Mouse (Mus musculus) kidney, embryonic 16.5 days (tissue): ENCODE results near the gene Tmem151b. TPM values are rescaled to one million over a fixed set of nuclear protein-coding genes. Genes with fewer than 3 reads are reported as not detected.

ENCODE experiments used
- ATAC-seq: fragments of 200-750 bp; cut with Nextera tagmentation; 2 replicates; pipeline ENCODE4 v1.8.0; 2017; ENCODE audit warnings: moderate TSS enrichment; ENCODE audit not compliant: low FRiP score, low TSS enrichment
- H3K27ac ChIP-seq: fragments of 300-500 bp; sonication (generic); 2 replicates; pipeline ENCODE4 v1.5.1; 2014; ENCODE audit warnings: low read length
- H3K27me3 ChIP-seq: fragments of 300-500 bp; sonication (generic); 2 replicates; pipeline ENCODE4 v1.6.1; 2014; ENCODE audit warnings: low read length, control low read depth, mixed read lengths; ENCODE audit not compliant: insufficient read depth
- H3K36me3 ChIP-seq: fragments of 300-500 bp; sonication (generic); 2 replicates; pipeline ENCODE4 v1.6.1; 2014; ENCODE audit warnings: low read length, control low read depth, mixed read lengths; ENCODE audit not compliant: insufficient read depth
- H3K4me1 ChIP-seq: fragments of 300-500 bp; sonication (generic); 2 replicates; pipeline ENCODE4 v1.6.1; 2014; ENCODE audit warnings: low read length, control low read depth, mixed read lengths; ENCODE audit not compliant: insufficient read depth
- H3K4me2 ChIP-seq: fragments of 300-500 bp; sonication (generic); replicated peaks from 2 replicates; pipeline ENCODE4 v1.6.1; 2014; ENCODE audit warnings: low read depth, low read length
- H3K4me3 ChIP-seq: fragments of 300-500 bp; sonication (generic); 2 replicates; pipeline ENCODE4 v1.5.1; 2014; ENCODE audit warnings: mild to moderate bottlenecking, low read length
- H3K9ac ChIP-seq: fragments of 300-500 bp; sonication (generic); replicated peaks from 2 replicates; pipeline ENCODE4 v1.6.1; 2014; ENCODE audit warnings: low read length
- H3K9me3 ChIP-seq: fragments of 300-500 bp; sonication (generic); 2 replicates; pipeline ENCODE4 v1.6.1; 2016; ENCODE audit warnings: low read length, control low read depth
- WGBS: fragments of 180-500 bp; shearing (Covaris S2); extraction: QIAGEN DNeasy Blood & Tissue Kit; methylation state at CpG from one replicate; pipeline ENCODE4 v1.1.7; 2014; 5-methylcytosine and 5-hydroxymethylcytosine counted together
- polyA plus RNA-seq: library from polyadenylated mRNA; unstranded; fragments of >200 nt; fragmentation: Nextera tagmentation; extraction: Ambion mirVana; gene quantifications from 2 replicates; pipeline ENCODE4 v1.2.1, GENCODE M21; 2015

Tmem151b gene
- polyA plus RNA-seq, 1 experiment from 2014 or later: 3.8 TPM

DNA sequence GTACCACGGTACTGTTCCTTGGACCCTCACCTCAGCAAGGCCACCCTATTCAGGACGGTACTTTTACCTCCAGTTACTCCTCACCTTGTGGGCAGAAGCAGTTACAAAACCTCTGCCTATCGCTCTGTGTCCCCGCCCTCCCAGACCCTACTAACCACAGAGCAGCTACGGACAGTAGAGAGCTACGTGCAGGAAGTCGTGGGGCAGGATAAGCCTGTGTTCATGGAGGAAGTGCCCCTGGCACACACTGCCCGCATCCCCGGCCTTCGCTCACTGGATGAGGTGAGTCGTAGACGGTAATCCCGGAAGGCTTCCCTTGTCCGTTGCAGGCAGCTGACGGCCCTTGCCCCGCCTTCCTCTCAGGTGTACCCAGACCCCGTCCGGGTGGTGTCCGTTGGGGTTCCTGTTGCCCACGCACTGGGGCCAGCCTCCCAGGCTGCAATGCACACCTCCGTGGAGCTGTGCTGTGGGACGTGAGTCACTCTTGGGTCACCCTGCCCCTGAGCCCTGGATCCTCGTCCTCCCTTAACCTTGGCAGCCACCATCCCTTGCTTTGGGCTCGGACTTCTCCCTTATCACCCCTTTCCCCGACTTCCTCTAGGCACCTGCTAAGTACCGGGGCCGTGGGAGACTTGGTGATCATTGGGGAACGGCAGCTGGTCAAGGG lies 31.8 kb downstream of the Tmem151b start:
- no peaks in the 10 kb centered on the region for H3K9me3 ChIP-seq
- peaks cover under 1% of the 10 kb centered on the region; the same call in 1 of the 2 replicates for H3K4me1 ChIP-seq
- no peak for ATAC-seq
- peaks cover 22% of the 10 kb centered on the region; the same call in 1 of the 2 replicates for H3K36me3 ChIP-seq
- no peaks in the 10 kb centered on the region for H3K27me3 ChIP-seq
- no peak overlapping the region for H3K4me3 ChIP-seq
- WGBS: 91% methylated on average over 28 of the region's 28 CpGs
- H3K4me2 ChIP-seq: no peak overlapping the region
- no peak overlapping the region for H3K9ac ChIP-seq
- no peak overlapping the region for H3K27ac ChIP-seq

DNA sequence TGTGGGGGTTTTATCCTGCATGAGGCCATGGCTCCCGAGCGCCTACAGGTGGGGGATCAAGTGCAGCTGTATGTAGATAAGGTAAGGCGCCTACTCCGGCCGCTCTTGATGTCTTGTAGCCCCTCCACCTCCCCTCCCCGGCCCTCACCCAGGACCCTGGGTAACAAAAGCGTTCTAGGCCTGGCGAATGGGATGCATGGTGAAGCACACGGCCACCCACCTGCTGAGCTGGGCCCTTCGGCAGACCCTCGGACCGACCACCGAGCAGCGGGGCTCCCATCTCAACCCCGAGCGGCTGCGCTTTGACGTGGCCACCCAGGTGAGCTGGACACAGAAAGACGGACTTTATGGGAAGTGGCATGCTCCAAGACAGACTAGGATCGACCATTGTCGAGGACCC lies 32.3 kb downstream of the Tmem151b start:
- no peak overlapping the region for H3K27ac ChIP-seq
- ATAC-seq: no peak
- 96% methylated on average over 21 of the region's 21 CpGs for WGBS

DNA sequence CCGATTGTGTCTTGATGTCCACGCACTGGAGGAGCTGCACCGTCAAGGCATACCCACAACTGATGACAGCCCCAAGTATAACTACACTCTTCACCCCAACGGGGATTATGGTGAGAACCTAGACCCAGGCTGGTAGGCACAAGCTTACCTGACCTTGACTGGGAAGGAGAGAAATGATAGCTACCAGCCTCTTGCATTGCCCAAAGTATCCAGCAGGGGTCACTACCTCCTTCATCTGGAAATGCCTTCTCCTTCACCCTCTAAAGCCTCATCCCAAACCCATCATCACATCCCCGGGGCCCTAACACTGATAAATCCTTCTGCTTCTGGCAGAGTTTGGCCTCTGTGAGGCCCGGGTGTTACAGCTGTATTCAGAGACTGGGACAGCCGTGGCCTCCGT lies 33.0 kb downstream of the Tmem151b start:
- H3K27me3 ChIP-seq: no peaks in the 10 kb centered on the region
- H3K9ac ChIP-seq: no peak overlapping the region
- H3K4me2 ChIP-seq: no peak overlapping the region
- peaks cover 26% of the 10 kb centered on the region; the same call in 1 of the 2 replicates for H3K36me3 ChIP-seq
- no peak for ATAC-seq
- no peak overlapping the region for H3K27ac ChIP-seq
- H3K4me1 ChIP-seq: no peaks in the 10 kb centered on the region
- H3K4me3 ChIP-seq: no peak overlapping the region
- 54% methylated on average over 8 of the region's 8 CpGs for WGBS
- no peaks in the 10 kb centered on the region for H3K9me3 ChIP-seq

More for the DNA sequence above, 32.3 kb downstream of the Tmem151b start:
- Histone ChIP-seq H3K9ac (no peak overlapping the region), H3K4me2 (no peak overlapping the region), H3K4me3 (no peak overlapping the region), H3K27me3 (no peaks in the 10 kb centered on the region), H3K9me3 (no peaks in the 10 kb centered on the region), H3K4me1 (no peaks in the 10 kb centered on the region), H3K36me3 (peaks cover 22% of the 10 kb centered on the region; the same call in 1 of the 2 replicates)

DNA sequence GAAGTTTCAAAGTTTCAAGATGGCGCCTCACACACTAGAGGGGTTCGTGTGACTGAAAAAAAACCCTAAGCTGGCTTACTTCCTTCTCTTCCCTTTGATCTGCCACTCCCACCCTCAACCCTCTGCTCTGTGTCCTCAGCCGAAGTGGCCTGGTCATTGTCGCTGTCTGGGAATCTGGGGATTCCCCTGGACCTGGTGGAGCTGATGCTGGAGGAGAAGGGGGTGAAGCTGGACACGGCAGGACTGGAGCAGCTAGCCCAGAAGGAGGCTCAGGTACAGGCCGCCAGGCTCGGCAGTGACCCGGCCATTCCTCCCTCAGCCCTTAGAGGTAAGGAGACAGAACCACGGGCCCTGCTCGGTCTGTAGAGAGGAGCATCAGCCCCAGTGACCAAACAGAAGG lies 33.7 kb downstream of the Tmem151b start:
- ATAC-seq: no peak
- Histone ChIP-seq H3K4me2 (no peak overlapping the region), H3K9ac (no peak overlapping the region), H3K4me3 (no peak overlapping the region), H3K9me3 (no peaks in the 10 kb centered on the region), H3K27me3 (no peaks in the 10 kb centered on the region), H3K36me3 (peaks cover 26% of the 10 kb centered on the region), H3K4me1 (no peaks in the 10 kb centered on the region), H3K27ac (no peak overlapping the region)
- 81% methylated on average over 10 of the region's 10 CpGs for WGBS

DNA sequence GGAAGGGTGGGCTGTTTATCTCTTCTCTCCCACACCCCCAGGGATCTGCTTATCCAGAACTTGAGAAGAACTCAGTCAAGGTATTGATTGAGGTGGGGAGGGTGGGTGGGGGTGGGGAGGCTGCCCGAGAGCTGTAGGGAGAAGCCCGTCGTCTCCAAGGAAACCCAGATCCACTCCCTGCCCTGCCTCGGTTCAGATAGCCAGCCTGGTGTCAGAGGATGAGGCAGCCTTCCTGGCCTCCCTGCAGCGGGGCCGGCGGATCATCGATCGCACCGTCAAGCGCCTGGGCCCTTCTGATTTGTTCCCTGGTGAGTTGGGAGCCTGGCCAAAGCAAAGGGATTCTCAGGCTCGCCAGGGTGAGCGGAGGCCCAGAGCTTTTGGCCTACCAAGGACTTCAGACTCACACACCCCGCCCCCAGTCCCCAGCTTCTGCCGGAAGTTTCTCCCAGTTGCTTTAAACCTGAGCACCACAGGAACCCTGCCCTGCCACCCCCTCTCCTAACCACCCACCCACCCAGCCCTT lies 34.2 kb downstream of the Tmem151b start:
- Histone ChIP-seq H3K9me3 (no peaks in the 10 kb centered on the region), H3K4me2 (no peak overlapping the region), H3K36me3 (peaks cover 25% of the 10 kb centered on the region), H3K27me3 (no peaks in the 10 kb centered on the region), H3K4me3 (no peak overlapping the region), H3K27ac (no peak overlapping the region), H3K9ac (no peak overlapping the region), H3K4me1 (no peaks in the 10 kb centered on the region)
- WGBS: 57% methylated on average over 15 of the region's 15 CpGs
- no peak for ATAC-seq

DNA sequence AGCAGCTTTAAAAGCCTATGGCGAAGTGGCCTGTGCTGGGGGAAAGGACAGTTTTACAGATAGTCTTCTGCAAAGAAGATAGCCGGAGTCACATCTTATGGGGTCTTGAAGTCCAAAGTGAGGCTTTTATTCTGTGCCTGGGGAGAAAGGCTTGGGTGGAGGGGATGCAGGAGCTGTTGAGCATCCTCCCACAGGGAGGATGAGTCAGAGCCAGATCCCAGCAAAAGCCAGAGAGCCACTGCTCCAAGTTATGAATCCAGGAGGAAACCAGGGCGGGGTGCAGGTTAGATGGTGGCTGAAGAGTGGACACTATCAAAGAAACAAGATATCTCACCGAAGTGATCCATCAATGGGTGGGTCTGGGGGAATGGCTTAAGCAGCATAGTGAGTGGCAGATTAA lies 37.7 kb downstream of the Tmem151b start:
- H3K4me2 ChIP-seq: no peak overlapping the region
- no peaks in the 10 kb centered on the region for H3K27me3 ChIP-seq
- no peak overlapping the region for H3K9ac ChIP-seq
- no peaks in the 10 kb centered on the region for H3K9me3 ChIP-seq
- WGBS: 93% methylated on average over 4 of the region's 4 CpGs
- ATAC-seq: no peak
- H3K4me1 ChIP-seq: peaks cover 5% of the 10 kb centered on the region; the same call in 1 of the 2 replicates
- no peak overlapping the region for H3K27ac ChIP-seq
- no peak overlapping the region for H3K4me3 ChIP-seq
- peaks cover 21% of the 10 kb centered on the region for H3K36me3 ChIP-seq

DNA sequence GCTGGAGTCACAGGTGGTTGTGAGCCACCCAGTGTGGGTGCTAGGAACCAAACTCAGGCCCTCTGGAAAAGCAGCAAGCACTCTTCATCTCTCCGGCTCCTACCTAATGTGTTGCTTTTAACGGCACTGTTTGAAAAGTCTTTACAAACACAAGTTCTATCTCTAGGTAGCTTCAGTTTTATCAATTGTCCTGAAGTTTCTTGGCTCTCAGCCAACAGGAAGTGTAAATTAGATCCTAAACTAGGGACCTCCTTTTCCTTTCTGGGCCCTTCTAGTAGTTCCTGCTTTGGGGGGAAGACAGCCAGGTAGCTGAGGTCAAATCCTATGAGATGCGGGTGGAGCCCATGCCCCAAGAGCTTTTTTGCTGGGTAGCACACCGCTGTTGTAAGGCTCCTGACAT lies 38.6 kb downstream of the Tmem151b start:
- WGBS: 87% methylated on average over 4 of the region's 4 CpGs

DNA sequence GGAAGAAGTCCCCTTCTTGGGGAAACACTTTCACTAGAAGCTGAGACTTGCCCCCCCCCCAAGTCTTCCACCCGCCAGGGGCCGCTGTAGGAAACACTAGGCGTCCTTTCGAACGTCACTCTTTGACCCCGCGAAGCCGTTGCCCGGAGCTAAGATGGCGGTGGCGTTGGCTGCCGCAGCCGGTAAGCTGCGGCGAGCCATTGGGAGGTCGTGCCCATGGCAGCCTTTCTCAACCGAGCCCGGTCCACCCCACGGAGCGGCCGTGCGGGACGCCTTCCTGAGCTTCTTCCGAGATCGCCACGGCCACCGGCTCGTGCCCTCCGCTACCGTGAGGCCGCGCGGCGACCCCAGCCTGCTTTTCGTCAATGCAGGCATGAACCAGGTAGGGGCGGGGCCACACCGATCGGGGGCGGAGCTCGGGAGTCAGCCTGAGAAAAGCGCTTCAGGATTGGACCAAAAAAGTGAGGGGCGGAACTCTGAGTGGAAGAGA lies 42.7 kb downstream of the Tmem151b start, which contains the start of gene Aars2:
Gene Aars2 (plus strand): TSS at position 142 of the 490 bp plus-strand sequence.
- H3K4me1 ChIP-seq: peaks cover 5% of the 10 kb centered on the region; the same call in 1 of the 2 replicates
- H3K27ac ChIP-seq: peak within 1 kb of the TSS; percentile 84
- peaks cover 18% of the 10 kb centered on the region for H3K36me3 ChIP-seq
- peak within 1 kb of the TSS; percentile 48 for H3K4me2 ChIP-seq
- H3K4me3 ChIP-seq: peak within 1 kb of the TSS; percentile 86
- peak; percentile 95 for ATAC-seq
- no peaks in the 10 kb centered on the region for H3K9me3 ChIP-seq
- WGBS: 0% methylated on average over 42 of the region's 42 CpGs
- peak within 1 kb of the TSS; percentile 90 for H3K9ac ChIP-seq
- H3K27me3 ChIP-seq: no peaks in the 10 kb centered on the region

More for the DNA sequence above, 38.6 kb downstream of the Tmem151b start:
- Histone ChIP-seq H3K27me3 (no peaks in the 10 kb centered on the region), H3K4me3 (no peak overlapping the region), H3K4me1 (peaks cover 5% of the 10 kb centered on the region; the same call in 1 of the 2 replicates), H3K9ac (no peak overlapping the region), H3K9me3 (no peaks in the 10 kb centered on the region), H3K4me2 (no peak overlapping the region), H3K27ac (no peak overlapping the region), H3K36me3 (peaks cover 21% of the 10 kb centered on the region)
- ATAC-seq: no peak

DNA sequence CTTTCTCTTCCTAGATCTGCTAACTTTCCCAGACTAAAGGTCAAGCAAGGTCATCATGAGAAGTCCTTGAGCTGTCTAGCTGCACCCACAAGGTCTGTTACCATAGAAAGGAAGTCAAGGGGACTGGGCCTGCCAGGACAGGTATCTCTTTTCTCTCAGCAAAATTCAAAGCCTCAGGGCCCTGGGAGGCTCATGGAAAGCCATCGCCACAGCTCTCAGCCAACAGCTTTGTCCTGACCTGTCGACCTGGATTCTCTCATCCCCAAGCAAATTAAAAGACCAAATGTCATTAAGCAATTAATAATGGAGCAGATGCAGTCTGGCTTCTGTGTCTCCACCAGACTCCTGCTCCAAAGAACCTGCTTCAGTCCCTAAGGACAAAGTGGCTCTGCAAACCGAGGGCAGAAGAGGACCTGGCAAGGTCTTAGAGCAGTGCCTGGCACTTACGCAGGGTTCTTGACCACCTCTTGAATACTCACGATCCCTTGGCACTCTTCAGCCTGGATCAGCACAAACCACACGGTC lies 43.5 kb downstream of the Tmem151b start:
- 71% methylated on average over 6 of the region's 6 CpGs for WGBS
- Histone ChIP-seq H3K9me3 (no peaks in the 10 kb centered on the region), H3K27me3 (no peaks in the 10 kb centered on the region), H3K4me1 (peaks cover 5% of the 10 kb centered on the region; the same call in 1 of the 2 replicates), H3K9ac (0 out of 2 replicates have a peak overlapping the region, but pooled peaks have one; percentile 90), H3K4me2 (no peak overlapping the region; the same call in 1 of the 2 replicates), H3K36me3 (peaks cover 17% of the 10 kb centered on the region), H3K27ac (no peak overlapping the region), H3K4me3 (no peak overlapping the region)
- 0 out of 2 replicates have a peak, but pooled peaks have one; percentile 30 for ATAC-seq
